Mouse (Mus musculus) CD4-positive naive resting alpha-beta T cell, adult 57 days (primary cell): ENCODE results near the gene Rcan2. TPM values are rescaled to one million over a fixed set of nuclear protein-coding genes. Genes with fewer than 3 reads are reported as not detected.

Experiments used
- total RNA-seq: library from RNA; stranded (reverse); gene quantifications from one replicate; pipeline ENCODE4 v1.2.4, GENCODE M21; 2023

Gene Rcan2
- not detected for total RNA-seq

DNA sequence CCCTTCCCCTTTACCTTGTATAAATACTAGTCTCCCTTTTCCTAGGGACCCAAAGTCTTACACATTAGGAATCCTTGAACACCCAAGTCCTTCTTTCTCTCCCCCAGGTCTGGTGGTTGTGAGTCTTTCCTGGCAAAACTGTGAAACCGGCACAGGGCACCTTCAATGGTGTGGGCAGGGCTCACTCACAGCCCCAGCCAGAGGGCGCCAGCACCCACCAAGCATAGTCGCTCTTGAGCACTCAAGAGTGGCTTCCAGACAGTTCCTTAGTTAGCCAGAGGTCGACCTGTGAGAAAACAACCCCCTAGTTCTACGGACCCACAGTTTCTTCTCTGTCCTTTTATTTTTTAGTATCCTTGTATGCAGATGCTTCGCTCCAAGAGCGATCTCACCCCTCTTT lies at the start of gene Rcan2:
Gene Rcan2 (plus strand): TSS at position 275 of the 400 bp plus-strand sequence.

GRCm38 (mm10) chr17:44078631-44079350 lies 277.6 kb downstream of the Rcan2 start, which contains the start of gene Enpp5:
Gene Enpp5, plus strand, starts transcription at chr17:44078813.

Other genes starting within 250 kb of the Rcan2 start
- 2.9 TPM for gene Pla2g7, start 233.3 kb upstream of the Rcan2 start, total RNA-seq
- gene Tdrd6, start 171.1 kb upstream of the Rcan2 start, total RNA-seq = 0.09 TPM
- 15.9 TPM for gene Slc25a27, start 134.1 kb upstream of the Rcan2 start, total RNA-seq
- 4.6 TPM for gene Cyp39a1, start 133.9 kb upstream of the Rcan2 start, total RNA-seq